Mouse (Mus musculus) embryonic facial prominence, embryonic 13.5 days (tissue): Measurements from ENCODE around the gene Pam16. TPM values are rescaled to one million over a fixed set of nuclear protein-coding genes. Genes with fewer than 3 reads are reported as not detected.

Experiments
- polyA plus RNA-seq: library from polyadenylated mRNA; unstranded; fragments of >200 nt; fragmentation: Nextera tagmentation; extraction: Ambion mirVana; gene quantifications from 2 replicates; pipeline ENCODE4 v1.2.1, GENCODE M21; 2015

Pam16 gene
- polyA plus RNA-seq, 1 experiment from 2014 or later: 99.5 TPM

Other genes with a start within 250 kb of the Pam16 start
- 1.1 and 1.7 TPM in 2 replicates for gene Adcy9, start 204.5 kb downstream of the Pam16 start, polyA plus RNA-seq
- 19.4 and 21.1 TPM in 2 replicates for gene Srl, start 83.2 kb downstream of the Pam16 start, polyA plus RNA-seq
- 27.0 and 33.2 TPM in 2 replicates for gene Tfap4, start 65.1 kb downstream of the Pam16 start, polyA plus RNA-seq
- gene Glis2, start 30.3 kb downstream of the Pam16 start, polyA plus RNA-seq: 25.3 and 31.2 TPM in 2 replicates
- 29.2 and 30.2 TPM in 2 replicates for gene Vasn, start 15.0 kb upstream of the Pam16 start, polyA plus RNA-seq
- gene Dnaja3, start 15.0 kb upstream of the Pam16 start, polyA plus RNA-seq: 54.0 and 58.7 TPM in 2 replicates
- 16.9 and 17.0 TPM in 2 replicates for gene Coro7, start 54.8 kb upstream of the Pam16 start, polyA plus RNA-seq
- 83.6 and 91.4 TPM in 2 replicates for gene Nmral1, start 94.4 kb upstream of the Pam16 start, polyA plus RNA-seq
- gene Hmox2, start 101.4 kb upstream of the Pam16 start, polyA plus RNA-seq: 105 and 107 TPM in 2 replicates
- gene Cdip1, start 165.3 kb upstream of the Pam16 start, polyA plus RNA-seq: 84.5 and 91.6 TPM in 2 replicates
- gene 4930562C15Rik, start 210.4 kb upstream of the Pam16 start, polyA plus RNA-seq: 0.44 and 0.89 TPM in 2 replicates